Mouse (Mus musculus) intestine, postnatal 0 days (tissue): Measurements from ENCODE around the gene Ets2. TPM values are rescaled to one million over a fixed set of nuclear protein-coding genes. Genes with fewer than 3 reads are reported as not detected.

Experiments used
- ATAC-seq: fragments of 200-750 bp; cut with Nextera tagmentation; 2 replicates; pipeline ENCODE4 v1.8.0; 2017; ENCODE audit warnings: mild to moderate bottlenecking, moderate TSS enrichment, moderate library complexity
- H3K27ac ChIP-seq: fragments of 300-500 bp; sonication (generic); 2 replicates; pipeline ENCODE4 v1.5.1; 2014; ENCODE audit warnings: mild to moderate bottlenecking, low read depth, low read length, moderate library complexity
- H3K27me3 ChIP-seq: fragments of 300-500 bp; sonication (generic); replicated peaks from 2 replicates; pipeline ENCODE4 v1.6.1; 2014; ENCODE audit warnings: low read length, mixed read lengths; ENCODE audit not compliant: control insufficient read depth, insufficient read depth
- H3K36me3 ChIP-seq: fragments of 300-500 bp; sonication (generic); 2 replicates; pipeline ENCODE4 v1.6.1; 2014; ENCODE audit warnings: mild to moderate bottlenecking, moderate library complexity; ENCODE audit not compliant: control insufficient read depth, insufficient read depth
- H3K4me1 ChIP-seq: fragments of 300-500 bp; sonication (generic); replicated peaks from 2 replicates; pipeline ENCODE4 v1.6.1; 2014; ENCODE audit warnings: antibody characterized with exemption, low read length, mixed read lengths; ENCODE audit not compliant: control insufficient read depth, insufficient read depth
- H3K4me2 ChIP-seq: fragments of 300-500 bp; sonication (generic); replicated peaks from 2 replicates; pipeline ENCODE4 v1.6.1; 2014; ENCODE audit warnings: low read depth, mild to moderate bottlenecking, moderate library complexity
- H3K4me3 ChIP-seq: fragments of 300-500 bp; sonication (generic); 2 replicates; pipeline ENCODE4 v1.5.1; 2014; ENCODE audit warnings: low read depth, low read length
- H3K9ac ChIP-seq: fragments of 300-500 bp; sonication (generic); 2 replicates; pipeline ENCODE4 v1.6.1; 2014; ENCODE audit warnings: mild to moderate bottlenecking, low read depth, low read length
- H3K9me3 ChIP-seq: fragments of 300-500 bp; sonication (generic); 2 replicates; pipeline ENCODE4 v1.6.1; 2016; ENCODE audit warnings: mixed run types; ENCODE audit not compliant: control insufficient read depth
- CTCF ChIP-seq: sonication (generic); IDR thresholded peaks from 2 replicates; pipeline ENCODE4 v1.5.1; 2016; ENCODE audit warnings: low read depth, mild to moderate bottlenecking, control low read depth, antibody characterized with exemption, moderate library complexity
- WGBS: fragments of 180-500 bp; shearing (Covaris S2); extraction: QIAGEN DNeasy Blood & Tissue Kit; methylation state at CpG from one replicate; pipeline ENCODE4 v1.1.7; 2014; 5-methylcytosine and 5-hydroxymethylcytosine counted together
- polyA plus RNA-seq: library from polyadenylated mRNA; unstranded; fragments of >200 nt; fragmentation: Nextera tagmentation; extraction: Ambion mirVana; gene quantifications from 2 replicates; pipeline ENCODE4 v1.2.1, GENCODE M21; 2015

The Ets2 gene
- polyA plus RNA-seq, 1 experiment from 2014 or later: 34.6 TPM

DNA sequence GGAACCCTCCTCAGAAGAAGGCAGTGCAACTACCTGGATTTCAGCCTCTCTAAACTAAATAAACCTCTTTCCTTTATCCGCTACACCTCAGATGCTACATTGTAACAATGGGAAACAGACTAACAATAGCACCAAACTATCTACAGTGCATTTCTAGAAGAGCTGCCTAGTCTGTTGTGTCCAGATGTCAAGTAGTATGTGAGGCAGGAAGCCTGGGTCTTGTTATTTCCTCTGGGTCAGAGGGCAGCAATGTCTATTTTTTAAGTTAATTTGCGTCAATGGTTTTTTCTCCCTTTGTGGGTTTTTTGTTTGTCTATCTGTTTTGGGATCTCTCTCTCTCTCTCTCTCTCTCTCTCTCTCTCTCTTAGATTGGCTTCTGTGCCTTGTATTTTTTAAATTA, 44.7 kb downstream of the Ets2 start:
- no peak for TF ChIP-seq CTCF
- 89% methylated on average over 2 of the region's 2 CpGs for WGBS
- Histone ChIP-seq H3K4me1 (no peaks in the 10 kb centered on the region), H3K4me2 (no peak overlapping the region), H3K27me3 (no peaks in the 10 kb centered on the region), H3K9ac (no peak overlapping the region), H3K27ac (no peak overlapping the region), H3K4me3 (no peak overlapping the region), H3K36me3 (no peaks in the 10 kb centered on the region), H3K9me3 (no peaks in the 10 kb centered on the region)
- no peak for ATAC-seq

DNA sequence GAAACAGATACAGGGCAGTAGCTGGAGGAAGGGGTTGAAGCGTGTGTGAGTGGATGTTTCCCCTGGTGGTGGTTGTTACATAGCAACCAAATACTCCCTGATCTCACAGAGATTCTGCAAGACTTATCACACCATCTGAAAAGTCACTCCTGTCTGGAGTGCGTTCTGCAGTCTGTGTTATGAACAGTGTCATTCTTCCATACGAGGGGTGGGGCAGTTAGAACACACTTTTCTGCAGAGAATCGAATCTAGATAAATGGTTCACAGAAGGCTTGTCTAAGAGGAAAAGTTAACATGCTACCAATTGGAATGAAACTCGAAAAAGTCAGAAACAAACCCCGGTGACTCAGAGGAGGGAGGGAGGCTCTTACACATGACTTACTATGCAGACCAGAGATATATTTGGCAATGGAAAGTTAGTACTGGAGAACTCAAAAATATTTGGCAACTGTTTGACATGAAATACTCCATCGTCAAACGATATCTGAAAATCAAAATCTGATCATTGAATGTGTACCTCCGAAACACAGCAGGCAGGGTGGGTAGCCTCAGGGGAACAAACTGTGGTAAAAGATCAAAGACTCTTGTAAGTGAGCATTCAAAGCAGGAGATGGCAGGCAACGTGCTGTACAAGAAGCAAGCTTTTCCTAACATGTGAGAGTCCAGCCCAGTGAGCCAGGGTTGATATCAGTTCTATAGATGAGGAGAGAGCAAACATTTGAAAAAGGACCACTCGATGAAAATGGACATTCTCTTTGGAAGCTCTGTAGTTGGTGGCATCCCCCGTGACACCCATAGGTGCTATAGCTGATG, 47.6 kb downstream of the Ets2 start:
- ATAC-seq: no peak
- H3K9me3 ChIP-seq: no peaks in the 10 kb centered on the region
- no peak overlapping the region for H3K4me3 ChIP-seq
- no peaks in the 10 kb centered on the region for H3K36me3 ChIP-seq
- no peaks in the 10 kb centered on the region for H3K4me1 ChIP-seq
- TF ChIP-seq CTCF: peak; percentile 35
- H3K27ac ChIP-seq: no peak overlapping the region
- H3K4me2 ChIP-seq: no peak overlapping the region
- 53% methylated on average over 12 of the region's 12 CpGs for WGBS
- H3K27me3 ChIP-seq: no peaks in the 10 kb centered on the region
- H3K9ac ChIP-seq: no peak overlapping the region

DNA sequence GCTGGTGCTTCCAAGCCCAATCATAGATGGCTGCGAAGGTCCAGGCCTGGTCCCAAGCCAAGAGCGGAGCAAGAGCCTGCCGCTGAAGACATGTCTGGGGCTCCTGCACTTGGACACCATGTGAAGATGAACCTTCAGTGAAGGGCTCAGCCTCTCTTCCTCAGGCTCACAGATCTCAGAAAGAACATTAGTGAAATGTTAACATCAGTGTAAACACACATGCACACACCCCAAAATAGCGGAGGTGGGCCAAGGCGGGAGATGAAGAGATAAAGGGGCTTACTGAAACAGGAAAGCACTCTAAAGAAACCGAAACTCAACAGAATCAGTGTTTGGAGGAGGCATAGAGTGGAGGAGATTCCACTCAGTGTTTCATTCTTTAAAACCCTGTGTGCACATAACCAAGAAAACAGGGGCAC, 48.3 kb downstream of the Ets2 start:
- Histone ChIP-seq H3K27ac (no peak overlapping the region), H3K4me1 (no peaks in the 10 kb centered on the region), H3K4me2 (no peak overlapping the region), H3K36me3 (no peaks in the 10 kb centered on the region), H3K9me3 (no peaks in the 10 kb centered on the region), H3K4me3 (no peak overlapping the region), H3K9ac (no peak overlapping the region), H3K27me3 (no peaks in the 10 kb centered on the region)
- TF ChIP-seq CTCF: no peak
- WGBS: 53% methylated on average over 6 of the region's 6 CpGs
- no peak for ATAC-seq

DNA sequence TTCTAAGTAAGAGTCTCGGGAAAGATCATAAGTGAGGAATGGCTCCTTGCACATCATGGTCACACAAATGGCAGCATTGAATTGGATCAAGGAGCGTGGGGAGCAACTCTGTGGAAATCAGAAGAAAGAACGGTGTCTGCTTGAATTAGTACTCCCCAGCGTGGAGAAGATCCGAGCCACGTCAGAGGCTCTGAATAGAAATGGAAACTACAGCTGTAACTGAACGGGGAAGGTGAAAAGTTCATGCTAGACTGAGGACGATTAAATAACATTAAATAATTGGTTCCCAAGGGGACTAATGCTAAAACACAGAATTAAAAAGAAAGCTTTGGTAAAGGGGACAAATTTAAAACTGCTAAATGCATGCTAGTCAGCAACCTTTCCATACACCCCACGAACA, 50.6 kb downstream of the Ets2 start:
- TF ChIP-seq CTCF: no peak
- Histone ChIP-seq H3K4me1 (no peaks in the 10 kb centered on the region), H3K9me3 (no peaks in the 10 kb centered on the region), H3K9ac (no peak overlapping the region), H3K27ac (no peak overlapping the region), H3K36me3 (no peaks in the 10 kb centered on the region), H3K4me3 (no peak overlapping the region), H3K27me3 (no peaks in the 10 kb centered on the region), H3K4me2 (no peak overlapping the region)
- 68% methylated on average over 9 of the region's 9 CpGs for WGBS
- no peak for ATAC-seq

DNA sequence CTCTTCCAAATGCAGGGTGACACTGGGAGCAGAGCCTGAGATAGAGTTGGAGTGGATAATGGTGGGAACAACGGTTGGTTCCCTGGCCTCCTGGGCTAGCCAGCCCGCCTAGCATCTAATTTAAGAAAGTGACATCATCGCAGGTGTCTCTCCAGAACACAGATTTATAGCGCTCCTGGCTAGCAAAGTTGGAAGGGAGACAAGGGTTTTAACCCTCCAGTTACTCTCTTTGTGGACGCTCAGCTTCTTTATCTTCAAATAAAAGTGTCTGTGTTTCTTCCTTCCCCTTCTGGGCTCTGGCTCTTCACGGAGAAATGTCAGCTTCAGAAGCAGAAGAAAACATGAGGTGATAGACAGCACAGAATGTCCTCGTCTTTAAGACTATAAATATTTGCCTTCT, 51.4 kb downstream of the Ets2 start:
- no peak for TF ChIP-seq CTCF
- ATAC-seq: no peak
- Histone ChIP-seq H3K36me3 (no peaks in the 10 kb centered on the region), H3K9ac (no peak overlapping the region), H3K27ac (no peak overlapping the region), H3K27me3 (no peaks in the 10 kb centered on the region), H3K9me3 (no peaks in the 10 kb centered on the region), H3K4me3 (no peak overlapping the region), H3K4me2 (no peak overlapping the region), H3K4me1 (no peaks in the 10 kb centered on the region)
- WGBS: 37% methylated on average over 7 of the region's 7 CpGs

DNA sequence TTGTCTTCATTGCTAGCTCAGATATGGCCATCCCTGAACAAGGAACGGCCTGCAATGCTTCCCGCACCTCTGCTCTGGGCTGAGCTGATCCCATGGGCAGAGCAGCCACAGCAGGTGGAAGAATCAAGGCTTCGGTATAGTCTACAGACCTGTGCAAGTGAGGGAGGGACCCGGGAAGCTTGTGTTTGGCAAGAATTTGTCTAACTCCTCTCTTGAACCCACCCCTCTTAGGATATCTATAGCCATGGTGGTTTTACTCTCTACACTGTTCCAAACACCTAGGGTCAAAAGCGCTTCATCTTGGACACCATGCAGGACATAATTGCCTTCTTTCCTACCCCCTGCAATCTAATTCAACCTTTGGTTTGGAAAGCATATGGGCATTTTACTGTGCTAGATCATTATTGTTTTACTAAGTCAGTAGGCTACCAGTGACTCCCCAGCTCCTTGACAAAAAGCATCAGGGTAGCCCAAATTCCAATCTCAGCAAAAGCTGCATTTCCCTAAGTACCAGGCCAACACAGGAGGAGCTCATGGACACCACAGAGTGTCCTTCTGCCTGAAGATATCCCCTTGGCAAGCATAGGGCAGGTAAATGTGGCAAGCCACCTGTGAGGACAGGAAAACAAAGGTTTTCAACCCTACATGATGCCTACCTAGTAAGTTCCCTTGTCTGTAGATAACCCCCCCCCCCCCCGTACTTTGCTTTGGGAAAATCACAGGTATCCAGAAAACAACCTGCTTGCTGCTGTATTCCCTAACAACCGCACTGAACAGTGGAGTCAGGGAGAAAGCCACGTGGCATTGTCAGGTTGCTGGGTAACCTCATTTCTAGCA, 57.5 kb downstream of the Ets2 start:
- 85% methylated on average over 8 of the region's 8 CpGs for WGBS
- Histone ChIP-seq H3K4me2 (no peak overlapping the region), H3K4me1 (no peaks in the 10 kb centered on the region), H3K27ac (no peak overlapping the region), H3K9ac (no peak overlapping the region), H3K9me3 (no peaks in the 10 kb centered on the region), H3K4me3 (no peak overlapping the region), H3K36me3 (no peaks in the 10 kb centered on the region), H3K27me3 (no peaks in the 10 kb centered on the region)
- TF ChIP-seq CTCF: no peak
- no peak for ATAC-seq
